Mouse (Mus musculus): ENCODE measurements at regions not wholly inside any gene's neighbourhood (a gene's known extent, or its start where the extent isn't known, plus 50 kb on each side); places are given as distances from the start of the nearest gene placed in this dataset.

- DNase-seq (ENCODE audit: low spot score in 2 of 2), result peak; percentile 15 to 52
- intact Hi-C loops (cut with DNase I), result no loop called here
Observed at GRCm38 (mm10) chr1:95762244-95762643, 94.9 kb upstream of the St8sia4 start.

GRCm38 (mm10) chr1:95754071-95754915, 86.9 kb upstream of the St8sia4 start:
- DNase-seq (ENCODE audit: low spot score in 2 of 2), result no peak
- intact Hi-C loops (cut with DNase I), result no loop called here

- intact Hi-C loops (cut with DNase I), result no loop called here
- no peak for DNase-seq (ENCODE audit: low spot score in 2 of 2)
Observed at GRCm38 (mm10) chr1:95753517-95753916, 86.1 kb upstream of the St8sia4 start.

GRCm38 (mm10) chr1:95748940-95749339, 81.6 kb upstream of the St8sia4 start:
- intact Hi-C loops (cut with DNase I), result no loop called here
- DNase-seq (ENCODE audit: low spot score in 2 of 2), result no peak

GRCm38 (mm10) chr1:95747287-95747686, 79.9 kb upstream of the St8sia4 start:
- DNase-seq (ENCODE audit: low spot score in 2 of 2), result no peak
- intact Hi-C loops (cut with DNase I), result no loop called here

GRCm38 (mm10) chr1:95744446-95744845, 77.1 kb upstream of the St8sia4 start:
- intact Hi-C loops (cut with DNase I), result no loop called here

GRCm38 (mm10) chr1:95743334-95743733, 76.0 kb upstream of the St8sia4 start:
- intact Hi-C loops (cut with DNase I), result no loop called here
- DNase-seq (ENCODE audit: low spot score in 2 of 2), result no peak

More at GRCm38 (mm10) chr1:95744446-95744845, 77.1 kb upstream of the St8sia4 start:
- DNase-seq (ENCODE audit: low spot score in 2 of 2), result no peak

- intact Hi-C loops (cut with DNase I), result no loop called here
Observed at GRCm38 (mm10) chr1:95719449-95719848, 52.1 kb upstream of the St8sia4 start.

GRCm38 (mm10) chr1:95718794-95719193, 51.4 kb upstream of the St8sia4 start:
- intact Hi-C loops (cut with DNase I), result no loop called here

More at GRCm38 (mm10) chr1:95719449-95719848, 52.1 kb upstream of the St8sia4 start:
- no peak for DNase-seq (ENCODE audit: low spot score in 2 of 2)

More at GRCm38 (mm10) chr1:95718794-95719193, 51.4 kb upstream of the St8sia4 start:
- no peak for DNase-seq (ENCODE audit: low spot score in 2 of 2)

All from left cerebral cortex, postnatal 36 days (tissue).